Mouse (Mus musculus) olfactory bulb, adult 2 months (tissue): ENCODE results near the gene Aurka.

Experiments
- CTCF ChIP-seq: fragments of 200-500 bp; IDR thresholded peaks from 2 replicates; pipeline ENCODE4 v1.5.1; 2012; ENCODE audit warnings: low read depth, mild to moderate bottlenecking, low read length, moderate library complexity; ENCODE audit not compliant: insufficient read depth
- POLR2A ChIP-seq: fragments of 200-500 bp; IDR thresholded peaks from 2 replicates; pipeline ENCODE4 v1.6.1; 2012; ENCODE audit warnings: mild to moderate bottlenecking, low read depth, low read length, moderate library complexity; ENCODE audit not compliant: insufficient read depth

GRCm38 (mm10) chr2:172416218-172416617, 45.9 kb upstream of the Aurka start:
- TF ChIP-seq POLR2A (no peak), CTCF (no peak)
